Mouse (Mus musculus): Measurements from ENCODE around the gene Hist2h2be. TPM values are rescaled to one million over a fixed set of nuclear protein-coding genes. Genes with fewer than 3 reads are reported as not detected.
"Not testable (repeated sequence)": the region's sequence is repeated elsewhere in the genome, so short reads cannot be mapped to it uniquely, and the experiment has no call there.

The Hist2h2be gene
- total and polyA plus RNA-seq, 3 experiments = 1.8 to 3.2 TPM; not detected in 1

DNA sequence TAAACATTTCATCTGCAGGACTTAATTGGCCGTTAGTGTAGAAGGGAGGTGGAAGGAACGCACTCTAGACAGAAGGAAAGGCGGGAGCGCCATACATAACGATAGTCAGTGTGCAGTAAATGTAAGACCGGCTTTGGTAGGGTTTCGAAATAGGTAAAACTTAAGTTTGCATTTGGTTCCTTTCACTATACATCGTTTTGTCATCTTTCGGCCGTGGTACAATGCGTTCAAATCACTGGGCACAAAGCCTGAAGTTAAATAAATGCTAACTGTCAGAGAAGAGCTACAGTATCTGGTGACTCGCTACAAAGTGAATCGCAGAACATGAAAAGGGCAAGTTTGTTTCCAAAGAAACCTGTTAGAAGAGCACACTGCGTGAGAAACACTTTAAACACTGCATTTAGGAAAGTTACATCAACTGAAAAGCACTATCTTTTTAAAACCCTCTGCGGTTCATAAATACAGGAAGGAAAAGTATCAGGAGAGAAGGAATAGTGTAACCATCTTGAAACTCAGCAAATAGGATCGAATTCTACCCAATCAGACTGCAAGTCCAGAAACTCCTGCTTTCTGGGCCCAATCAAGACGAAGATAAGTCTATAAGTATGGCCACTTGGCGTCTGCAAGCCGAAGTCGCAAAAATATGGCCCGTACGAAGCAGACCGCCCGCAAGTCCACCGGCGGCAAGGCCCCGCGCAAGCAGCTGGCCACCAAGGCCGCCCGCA lies 47.3 kb downstream of the Hist2h2be start, which contains the start of gene Hist2h3b:
Hist2h3b (plus strand) TSS at position 604 of the 725 bp plus-strand sequence.
- Histone ChIP-seq H3K4me1 (ENCODE audit: control insufficient read depth in 1 of 2, insufficient read depth in 2 of 2, low read length in 2 of 2) (peaks cover 0 to 18% of the 10 kb centered on the region in 2 experiments; a peak in 2 of 4 replicates), H3K4me3 (ENCODE audit: control insufficient read depth in 1 of 2, insufficient read depth in 1 of 2, low read depth in 2 of 2, low read length in 2 of 2) (peak within 1 kb of the TSS; percentile 56 to 57), H3K27ac (ENCODE audit: control insufficient read depth, low read depth, low read length) (peak within 1 kb of the TSS; percentile 96), H3K36me3 (ENCODE audit: control insufficient read depth in 1 of 2, insufficient read depth in 2 of 2, low read length in 2 of 2) (peaks cover 0 to 31% of the 10 kb centered on the region in 2 experiments; a peak in 2 of 4 replicates), H3K9me3 (replicated peaks; ENCODE audit: insufficient read depth, low read length) (no peaks in the 10 kb centered on the region), H3K79me2 (ENCODE audit: control insufficient read depth, insufficient read depth, low read length, poor library complexity) (peaks cover 8% of the 10 kb centered on the region; the same call in 1 of the 2 replicates), H3K9ac (ENCODE audit: control insufficient read depth, low read depth, low read length, poor library complexity, severe bottlenecking) (peak within 1 kb of the TSS; percentile 73), H3K27me3 (ENCODE audit: control insufficient read depth in 1 of 2, insufficient read depth in 2 of 2, low read length in 2 of 2) (no peaks in the 10 kb centered on the region)
- peak; percentile 99 for DNase-seq (ENCODE audit: low read depth, low spot score)
- TF ChIP-seq ZMIZ1 (IDR thresholded peaks at IDR 0.05; ENCODE audit: low read depth, low read length) (no peak), NRF1 (IDR thresholded peaks at IDR 0.05; ENCODE audit: insufficient read depth, low read depth, low read length, poor library complexity, severe bottlenecking) (no peak), NELFE (IDR thresholded peaks at IDR 0.05; ENCODE audit: low read depth, low read length) (no peak), POLR2AphosphoS5 (IDR thresholded peaks at IDR 0.05; ENCODE audit: borderline replicate concordance, low read depth, low read length) (peak; percentile 94; the same call in 1 of the 2 replicates), CHD2 (IDR thresholded peaks at IDR 0.05; ENCODE audit: low read length) (no peak), TBP (IDR thresholded peaks at IDR 0.05; ENCODE audit: low read depth, low read length) (no peak), KAT2A (conservative IDR thresholded peaks at IDR 0.05; ENCODE audit: low read depth, low read length) (no peak)

DNA sequence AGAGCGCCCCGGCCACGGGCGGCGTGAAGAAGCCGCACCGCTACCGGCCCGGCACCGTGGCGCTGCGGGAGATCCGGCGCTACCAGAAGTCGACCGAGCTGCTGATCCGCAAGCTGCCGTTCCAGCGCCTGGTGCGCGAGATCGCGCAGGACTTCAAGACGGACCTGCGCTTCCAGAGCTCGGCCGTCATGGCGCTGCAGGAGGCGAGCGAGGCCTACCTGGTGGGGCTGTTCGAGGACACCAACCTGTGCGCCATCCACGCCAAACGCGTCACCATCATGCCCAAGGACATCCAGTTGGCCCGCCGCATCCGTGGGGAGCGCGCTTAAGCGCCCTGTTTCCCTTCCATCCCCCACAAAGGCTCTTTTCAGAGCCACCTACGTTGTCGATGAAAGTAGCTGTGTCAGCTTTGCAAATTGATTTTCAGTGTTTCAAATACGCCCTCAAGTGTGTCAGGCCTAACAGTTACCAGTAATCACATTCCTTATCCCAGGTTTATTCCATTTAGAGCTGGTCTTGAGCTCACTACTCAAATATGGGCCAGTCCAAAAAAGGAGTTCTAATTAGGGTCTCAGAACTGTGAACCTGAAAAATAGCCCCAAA lies 48.0 kb downstream of the Hist2h2be start:
- peaks cover 0 to 24% of the 10 kb centered on the region in 2 experiments; a peak in 2 of 4 replicates for H3K4me1 ChIP-seq (ENCODE audit: control insufficient read depth in 1 of 2, insufficient read depth in 2 of 2, low read length in 2 of 2)
- H3K9me3 ChIP-seq (replicated peaks; ENCODE audit: insufficient read depth, low read length); H3K79me2 ChIP-seq (ENCODE audit: control insufficient read depth, insufficient read depth, low read length, poor library complexity); DNase-seq (ENCODE audit: low read depth, low spot score); H3K27me3 ChIP-seq (ENCODE audit: control insufficient read depth in 1 of 2, insufficient read depth in 2 of 2, low read length in 2 of 2): not testable (repeated sequence)
- peak overlapping the region; percentile 7 to 56 for H3K4me3 ChIP-seq (ENCODE audit: control insufficient read depth in 1 of 2, insufficient read depth in 1 of 2, low read depth in 2 of 2, low read length in 2 of 2)
- peak overlapping the region; percentile 73 for H3K9ac ChIP-seq (ENCODE audit: control insufficient read depth, low read depth, low read length, poor library complexity, severe bottlenecking)
- TF ChIP-seq POLR2AphosphoS5 (IDR thresholded peaks at IDR 0.05; ENCODE audit: borderline replicate concordance, low read depth, low read length) = peak; percentile 85; the same call in 1 of the 2 replicates
- H3K27ac ChIP-seq (ENCODE audit: control insufficient read depth, low read depth, low read length) = peak overlapping the region; percentile 96
- H3K36me3 ChIP-seq (ENCODE audit: control insufficient read depth in 1 of 2, insufficient read depth in 2 of 2, low read length in 2 of 2) = peaks cover 0 to 31% of the 10 kb centered on the region in 2 experiments; a peak in 2 of 4 replicates

GRCm38 (mm10) chr3:96269511-96270474 lies 48.9 kb downstream of the Hist2h2be start, which contains the start of gene Hist2h2bb:
Hist2h2bb (plus strand) TSS chr3:96269752.
- peaks cover 3% of the 10 kb centered on the region; the same call in 1 of the 2 replicates for H3K79me2 ChIP-seq (ENCODE audit: control insufficient read depth, insufficient read depth, low read length, poor library complexity)
- H3K27me3 ChIP-seq (ENCODE audit: control insufficient read depth in 1 of 2, insufficient read depth in 2 of 2, low read length in 2 of 2) = no peaks in the 10 kb centered on the region
- H3K9me3 ChIP-seq (replicated peaks; ENCODE audit: insufficient read depth, low read length) = no peaks in the 10 kb centered on the region
- peak within 1 kb of the TSS; percentile 73 for H3K9ac ChIP-seq (ENCODE audit: control insufficient read depth, low read depth, low read length, poor library complexity, severe bottlenecking)
- H3K4me3 ChIP-seq (ENCODE audit: control insufficient read depth in 1 of 2, insufficient read depth in 1 of 2, low read depth in 2 of 2, low read length in 2 of 2) = peak within 1 kb of the TSS; percentile 7 to 56
- peak within 1 kb of the TSS; percentile 96 for H3K27ac ChIP-seq (ENCODE audit: control insufficient read depth, low read depth, low read length)
- TF ChIP-seq POLR2AphosphoS2 (IDR thresholded peaks at IDR 0.05; ENCODE audit: low read length) (no peak), POLR2AphosphoS5 (IDR thresholded peaks at IDR 0.05; ENCODE audit: borderline replicate concordance, low read depth, low read length) (peak; percentile 100), CTCF (IDR thresholded peaks at IDR 0.05 in 2 of 3, conservative IDR thresholded peaks at IDR 0.05 in 1 of 3; ENCODE audit: control insufficient read depth in 1 of 3, insufficient read depth in 1 of 3, low read depth in 2 of 3, low read length in 3 of 3, poor library complexity in 1 of 3, severe bottlenecking in 1 of 3) (0 out of 6 replicates have a peak, but pooled peaks of 1 of the 3 experiments have one; percentile 3)
- H3K36me3 ChIP-seq (ENCODE audit: control insufficient read depth in 1 of 2, insufficient read depth in 2 of 2, low read length in 2 of 2) = peaks cover 0 to 26% of the 10 kb centered on the region in 2 experiments; a peak in 2 of 4 replicates
- DNase-seq (ENCODE audit: low read depth, low spot score) = peak; percentile 100
- H3K4me1 ChIP-seq (ENCODE audit: control insufficient read depth in 1 of 2, insufficient read depth in 2 of 2, low read length in 2 of 2) = peaks cover 0 to 20% of the 10 kb centered on the region in 2 experiments; a peak in 2 of 4 replicates

Data from MEL (cell line).